Comparison of ENCODE assay signal across 8 mouse cellular contexts in genomic region chr8:55529397-55529796, GRCm38 (mm10).
DNase-seq lines count a peak whose midpoint lies in the region; ATAC-seq and TF ChIP-seq lines count a peak whose summit lies in the region.
"Not testable (repeated sequence)": the region's sequence is repeated elsewhere in the genome, so short reads cannot be mapped to it uniquely, and the experiment has no call there.

No protein-coding gene starts in this region.

- not testable (repeated sequence) for H3K36me3 ChIP-seq in forebrain, embryonic 14.5 days (ENCODE audit: control insufficient read depth, insufficient read depth, low read length); kidney, postnatal 0 days (ENCODE audit: insufficient read depth, low read length); midbrain, embryonic 15.5 days (replicated peaks); midbrain, postnatal 0 days (ENCODE audit: insufficient read depth, low read length); stomach, postnatal 0 days (ENCODE audit: control insufficient read depth, insufficient read depth, low read length)

- not testable (repeated sequence) for TF ChIP-seq EP300 in stomach, postnatal 0 days (optimal IDR thresholded peaks at IDR 0.05)

- TF ChIP-seq CTCF in kidney, postnatal 0 days (IDR thresholded peaks at IDR 0.05; ENCODE audit: low read depth) = peak; percentile 23; the same call in 1 of the 2 replicates
- TF ChIP-seq CTCF in layer of hippocampus, adult 2 months (conservative IDR thresholded peaks at IDR 0.05) = peak; percentile 49
- TF ChIP-seq CTCF in left cerebral cortex, adult 2 months (IDR thresholded peaks at IDR 0.05) = peak; percentile 17; the same call in 1 of the 2 replicates
- peak; percentile 32; the same call in 1 of the 2 replicates for TF ChIP-seq CTCF in midbrain, postnatal 0 days (IDR thresholded peaks at IDR 0.05)
- peak; percentile 16; the same call in 1 of the 2 replicates for TF ChIP-seq CTCF in stomach, postnatal 0 days (IDR thresholded peaks at IDR 0.05; ENCODE audit: low read depth)

- not testable (repeated sequence) for H3K27me3 ChIP-seq in forebrain, embryonic 14.5 days (replicated peaks; ENCODE audit: control insufficient read depth, insufficient read depth, low read length); kidney, postnatal 0 days (ENCODE audit: insufficient read depth, low read length); midbrain, embryonic 15.5 days (replicated peaks); midbrain, postnatal 0 days (ENCODE audit: insufficient read depth, low read length); stomach, postnatal 0 days (ENCODE audit: control insufficient read depth, insufficient read depth, low read length)

- H3K4me3 ChIP-seq in forebrain, embryonic 14.5 days (ENCODE audit: low read depth, low read length); kidney, postnatal 0 days (replicated peaks; ENCODE audit: low read depth, low read length); layer of hippocampus, adult 2 months; left cerebral cortex, adult 2 months; midbrain, embryonic 15.5 days; midbrain, postnatal 0 days (ENCODE audit: low read depth, low read length); stomach, postnatal 0 days (ENCODE audit: low read depth, low read length): not testable (repeated sequence)

- not testable (repeated sequence) for H3K4me1 ChIP-seq in forebrain, embryonic 14.5 days (ENCODE audit: control insufficient read depth, insufficient read depth, low read length); kidney, postnatal 0 days (replicated peaks; ENCODE audit: insufficient read depth, low read length); midbrain, embryonic 15.5 days; midbrain, postnatal 0 days (ENCODE audit: insufficient read depth, low read length); stomach, postnatal 0 days (replicated peaks; ENCODE audit: control insufficient read depth, insufficient read depth)

- not testable (repeated sequence) for H3K27ac ChIP-seq in forebrain, embryonic 14.5 days (ENCODE audit: low read depth, low read length); kidney, postnatal 0 days; layer of hippocampus, adult 2 months; left cerebral cortex, adult 2 months; midbrain, embryonic 15.5 days; midbrain, postnatal 0 days (ENCODE audit: low read depth, low read length); stomach, postnatal 0 days (replicated peaks)

- WGBS in forebrain, embryonic 14.5 days = 48% methylated on average over 1 of the region's 1 CpGs
- WGBS in kidney, postnatal 0 days = 38% methylated on average over 1 of the region's 1 CpGs
- WGBS in midbrain, embryonic 15.5 days = 47% methylated on average over 1 of the region's 1 CpGs
- WGBS in midbrain, postnatal 0 days = 31% methylated on average over 1 of the region's 1 CpGs
- whole genome bisulfite sequencing in stomach, postnatal 0 days = 26% methylated on average over 1 of the region's 1 CpGs

- intact Hi-C loops in left cerebral cortex, adult 2 months (cut with DNase I) = not testable (repeated sequence)

- DNase-seq in forebrain, embryonic 14.5 days (ENCODE audit: low spot score); kidney, postnatal 0 days (ENCODE audit: low spot score); layer of hippocampus, adult 2 months (ENCODE audit: low spot score in 2 of 2); left cerebral cortex, adult 2 months (ENCODE audit: extremely low spot score in 1 of 2, low spot score in 2 of 2); midbrain, postnatal 0 days (ENCODE audit: low spot score); stomach, postnatal 0 days (ENCODE audit: low spot score): not testable (repeated sequence)

- not testable (repeated sequence) for H3K4me2 ChIP-seq in forebrain, embryonic 14.5 days (ENCODE audit: low read length); kidney, postnatal 0 days (ENCODE audit: low read length); midbrain, embryonic 15.5 days; midbrain, postnatal 0 days (ENCODE audit: low read depth, low read length, poor library complexity, severe bottlenecking); stomach, postnatal 0 days (replicated peaks; ENCODE audit: low read depth)

- ATAC-seq in forebrain, embryonic 14.5 days = peak; percentile 40; the same call in 1 of the 2 replicates
- peak; percentile 62; the same call in 1 of the 2 replicates for ATAC-seq in frontal cortex, adult (ENCODE audit: low TSS enrichment)
- ATAC-seq in kidney, postnatal 0 days (replicated peaks; ENCODE audit: low FRiP score, low read depth); midbrain, postnatal 0 days (ENCODE audit: low FRiP score); stomach, postnatal 0 days (ENCODE audit: low FRiP score, low TSS enrichment): not testable (repeated sequence)
- ATAC-seq in midbrain, embryonic 15.5 days (replicated peaks) = 0 out of 2 replicates have a peak, but pooled peaks have one; percentile 60

- not testable (repeated sequence) for H3K9ac ChIP-seq in forebrain, embryonic 14.5 days (ENCODE audit: low read length); kidney, postnatal 0 days (ENCODE audit: low read depth, low read length); midbrain, embryonic 15.5 days; midbrain, postnatal 0 days (replicated peaks; ENCODE audit: low read length, poor library complexity, severe bottlenecking); stomach, postnatal 0 days (ENCODE audit: low read length)

- H3K9me3 ChIP-seq in forebrain, embryonic 14.5 days (replicated peaks; ENCODE audit: control insufficient read depth, low read length); kidney, postnatal 0 days (replicated peaks; ENCODE audit: low read length); midbrain, embryonic 15.5 days; midbrain, postnatal 0 days (ENCODE audit: low read length); stomach, postnatal 0 days (ENCODE audit: control insufficient read depth, low read length): not testable (repeated sequence)
